Mouse (Mus musculus) brain, embryonic 14.5 days (tissue): ENCODE results near the gene Syne1.

Source experiments
- CTCF ChIP-seq: fragments of 200-500 bp; IDR thresholded peaks from 2 replicates; pipeline ENCODE4 v1.5.1; 2012; ENCODE audit warnings: inconsistent platforms, mild to moderate bottlenecking, moderate library complexity, borderline replicate concordance; ENCODE audit not compliant: insufficient read depth, insufficient read length; ENCODE audit errors: extremely low read depth
- POLR2A ChIP-seq: fragments of 200-500 bp; IDR thresholded peaks from 2 replicates; pipeline ENCODE4 v1.6.1; 2012; ENCODE audit warnings: mild to moderate bottlenecking, inconsistent platforms, borderline replicate concordance; ENCODE audit not compliant: poor library complexity, insufficient read depth, insufficient read length, severe bottlenecking; ENCODE audit errors: extremely low read depth

GRCm38 (mm10) chr10:5058876-5059275, 492.4 kb downstream of the Syne1 start:
- TF ChIP-seq CTCF = no peak
- no peak for TF ChIP-seq POLR2A
